In the genomic region with DNA sequence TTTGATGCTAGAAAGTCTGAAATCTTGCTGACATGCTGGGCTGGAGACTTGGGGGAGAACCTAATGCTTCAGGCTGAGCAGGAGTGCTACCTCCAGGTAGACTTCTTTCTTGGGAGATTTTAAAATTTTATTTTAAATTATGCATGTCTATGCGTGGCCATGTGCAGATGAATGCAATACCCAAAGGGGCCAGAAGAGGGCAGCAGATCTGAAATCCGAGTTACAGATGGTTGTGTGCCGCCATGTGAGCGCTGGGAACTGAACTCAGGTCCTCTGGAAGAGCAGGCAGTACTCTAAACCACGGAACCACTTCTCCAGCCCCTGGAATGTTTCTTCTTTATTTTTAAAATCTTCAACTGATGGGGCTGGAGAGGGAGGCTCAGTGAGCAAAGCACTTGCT, we compare ENCODE assay signal across 21 mouse cellular contexts.
A peak's percentile ranks its signal among the peaks of the same experiment; 100 is the strongest.
DNase-seq lines count a peak whose midpoint lies in the region; ATAC-seq and TF ChIP-seq lines count a peak whose summit lies in the region.
"Had no signal": no experiment of that assay in that cellular context is flagged by ENCODE, and none has a peak within 500 bp of the region (broad histone marks: within the 10 kb centered on the region; RNA-seq: fewer than 3 reads in every experiment).

No protein-coding gene starts in this region.

- H3K27ac ChIP-seq in kidney, postnatal 0 days = no peak overlapping the region
- H3K27ac ChIP-seq in midbrain, postnatal 0 days (ENCODE audit: low read depth, low read length) = no peak overlapping the region
- H3K27ac ChIP-seq in midbrain, embryonic 10.5 days (replicated peaks) = no peak overlapping the region
- H3K27ac ChIP-seq: embryonic facial prominence, embryonic 13.5 days; heart, embryonic 10.5 days; hindbrain, embryonic 15.5 days; liver, embryonic 13.5 days; neural tube, embryonic 13.5 days had no signal

- no peaks in the 10 kb centered on the region for H3K4me1 ChIP-seq in kidney, postnatal 0 days (replicated peaks; ENCODE audit: insufficient read depth, low read length)
- H3K4me1 ChIP-seq in midbrain, postnatal 0 days (ENCODE audit: insufficient read depth, low read length) = 0 out of 2 replicates have a peak, but pooled peaks cover 4% of the 10 kb centered on the region
- H3K4me1 ChIP-seq in midbrain, embryonic 10.5 days = peaks cover 36% of the 10 kb centered on the region
- H3K4me1 ChIP-seq: liver, embryonic 13.5 days had no signal

- in situ Hi-C loops in Patski (cut with MboI; ENCODE audit: low pct_unique_long_range_greater_than_20kb) = no loop called here

- no peaks in the 10 kb centered on the region for H3K27me3 ChIP-seq in kidney, postnatal 0 days (ENCODE audit: insufficient read depth, low read length)
- no peaks in the 10 kb centered on the region for H3K27me3 ChIP-seq in midbrain, postnatal 0 days (ENCODE audit: insufficient read depth, low read length)
- H3K27me3 ChIP-seq in midbrain, embryonic 10.5 days (ENCODE audit: low read depth, poor library complexity, severe bottlenecking) = peaks cover 24% of the 10 kb centered on the region
- H3K27me3 ChIP-seq in Patski = no peaks in the 10 kb centered on the region
- H3K27me3 ChIP-seq: embryonic facial prominence, embryonic 13.5 days; hindbrain, embryonic 15.5 days; liver, embryonic 13.5 days; neural tube, embryonic 13.5 days had no signal

- H3K4me3 ChIP-seq in kidney, postnatal 0 days (replicated peaks; ENCODE audit: low read depth, low read length) = no peak overlapping the region
- H3K4me3 ChIP-seq in midbrain, postnatal 0 days (ENCODE audit: low read depth, low read length) = no peak overlapping the region
- H3K4me3 ChIP-seq in midbrain, embryonic 10.5 days = no peak overlapping the region
- H3K4me3 ChIP-seq: embryonic facial prominence, embryonic 13.5 days; heart, embryonic 10.5 days; hindbrain, embryonic 15.5 days; liver, embryonic 13.5 days; neural tube, embryonic 13.5 days had no signal

- CTCF ChIA-PET in Patski (lab: Charles Lee) = no interaction called here

- 96% methylated on average over 5 of the region's 5 CpGs for WGBS in kidney, postnatal 0 days
- WGBS in midbrain, postnatal 0 days = 91% methylated on average over 5 of the region's 5 CpGs
- 95% methylated on average over 5 of the region's 5 CpGs for WGBS in midbrain, embryonic 10.5 days

- DNase-seq in kidney, postnatal 0 days (ENCODE audit: low spot score) = no peak
- no peak for DNase-seq in kidney, adult 11 months
- DNase-seq in midbrain, postnatal 0 days (ENCODE audit: low spot score) = no peak
- DNase-seq in midbrain, embryonic 10.5 days (ENCODE audit: low spot score) = no peak
- DNase-seq in Patski (ENCODE audit: low read depth, low spot score) = no peak
- no peak for DNase-seq in ovary, postnatal 14 days (ENCODE audit: low spot score)
- DNase-seq in right cerebral cortex, postnatal 25 days = no peak
- DNase-seq: cerebellum, adult 9-11 months; gastrocnemius, postnatal 14 days; kidney, adult 8-10 months; kidney, postnatal 4 days; liver, embryonic 13.5 days; lung, postnatal 36 days; right cerebral cortex, postnatal 4 days; thymus, adult 18-20 months had no signal

- H3K9me3 ChIP-seq in kidney, postnatal 0 days (replicated peaks; ENCODE audit: low read length) = no peaks in the 10 kb centered on the region
- no peaks in the 10 kb centered on the region for H3K9me3 ChIP-seq in midbrain, postnatal 0 days (ENCODE audit: low read length)
- peaks cover 7% of the 10 kb centered on the region for H3K9me3 ChIP-seq in midbrain, embryonic 10.5 days (replicated peaks)
- H3K9me3 ChIP-seq: hindbrain, embryonic 15.5 days had no signal

- H3K9ac ChIP-seq in kidney, postnatal 0 days (ENCODE audit: low read depth, low read length) = no peak overlapping the region
- no peak overlapping the region for H3K9ac ChIP-seq in midbrain, postnatal 0 days (replicated peaks; ENCODE audit: low read length, poor library complexity, severe bottlenecking)
- H3K9ac ChIP-seq: embryonic facial prominence, embryonic 13.5 days; hindbrain, embryonic 15.5 days; liver, embryonic 13.5 days; neural tube, embryonic 13.5 days had no signal

- POLR2A ChIA-PET in Patski (lab: Charles Lee) = interaction anchor here (1.3 kb wide), 1 partner anchor 10 kb away, joined by 3 read pairs; no protein-coding TSS in a partner anchor

- no peaks in the 10 kb centered on the region for H3K36me3 ChIP-seq in kidney, postnatal 0 days (ENCODE audit: insufficient read depth, low read length)
- H3K36me3 ChIP-seq in midbrain, postnatal 0 days (ENCODE audit: insufficient read depth, low read length) = no peaks in the 10 kb centered on the region
- H3K36me3 ChIP-seq in midbrain, embryonic 10.5 days = peaks cover 5% of the 10 kb centered on the region; the same call in 1 of the 2 replicates
- H3K36me3 ChIP-seq: heart, embryonic 10.5 days; hindbrain, embryonic 15.5 days; liver, embryonic 13.5 days; neural tube, embryonic 13.5 days had no signal

- H3K4me2 ChIP-seq in kidney, postnatal 0 days (ENCODE audit: low read length) = no peak overlapping the region
- no peak overlapping the region for H3K4me2 ChIP-seq in midbrain, postnatal 0 days (ENCODE audit: low read depth, low read length, poor library complexity, severe bottlenecking)
- H3K4me2 ChIP-seq: embryonic facial prominence, embryonic 13.5 days; hindbrain, embryonic 15.5 days; liver, embryonic 13.5 days; midbrain, embryonic 11.5 days; neural tube, embryonic 13.5 days had no signal

- peak; percentile 20; the same call in 1 of the 2 replicates for TF ChIP-seq CTCF in kidney, postnatal 0 days (IDR thresholded peaks at IDR 0.05; ENCODE audit: low read depth)
- TF ChIP-seq CTCF in midbrain, postnatal 0 days (IDR thresholded peaks at IDR 0.05) = peak; percentile 35
- peak; percentile 44 for TF ChIP-seq CTCF in Patski (IDR thresholded peaks at IDR 0.05)

- ATAC-seq in kidney, postnatal 0 days (replicated peaks; ENCODE audit: low FRiP score, low read depth) = no peak
- ATAC-seq in midbrain, postnatal 0 days (ENCODE audit: low FRiP score) = no peak
- ATAC-seq in Patski = no peak
- ATAC-seq: CD4-positive, CD25-positive, alpha-beta regulatory T cell, adult 4 months had no signal
